Mouse (Mus musculus) left cerebral cortex, adult 11 months (tissue): ENCODE data around the gene Ccdc141.

Experiments
- DNase-seq: peaks from one replicate; pipeline ENCODE4 v3.0.0; 2022; ENCODE audit warnings: low spot score

The Ccdc141 gene

DNA sequence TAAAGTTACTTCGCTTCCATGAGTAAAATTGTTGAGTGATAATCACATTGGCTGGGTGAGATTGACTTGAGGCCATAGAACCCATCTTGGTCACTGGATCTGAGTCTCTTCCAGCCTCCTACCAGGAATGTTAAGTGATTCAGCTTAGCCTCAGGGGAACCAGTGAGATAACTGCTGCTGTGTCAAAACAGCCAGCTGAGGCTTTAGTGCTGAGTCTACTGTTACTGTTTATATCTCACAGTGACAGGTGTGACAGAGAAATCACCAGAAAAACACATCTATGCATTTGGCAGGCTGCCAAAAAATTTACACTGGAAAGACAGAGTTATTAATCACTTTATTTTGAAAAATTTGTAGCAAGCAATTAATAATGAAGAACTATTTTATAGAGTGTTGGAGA is 43.5 kb downstream of the Ccdc141 start:
- no peak for DNase-seq

DNA sequence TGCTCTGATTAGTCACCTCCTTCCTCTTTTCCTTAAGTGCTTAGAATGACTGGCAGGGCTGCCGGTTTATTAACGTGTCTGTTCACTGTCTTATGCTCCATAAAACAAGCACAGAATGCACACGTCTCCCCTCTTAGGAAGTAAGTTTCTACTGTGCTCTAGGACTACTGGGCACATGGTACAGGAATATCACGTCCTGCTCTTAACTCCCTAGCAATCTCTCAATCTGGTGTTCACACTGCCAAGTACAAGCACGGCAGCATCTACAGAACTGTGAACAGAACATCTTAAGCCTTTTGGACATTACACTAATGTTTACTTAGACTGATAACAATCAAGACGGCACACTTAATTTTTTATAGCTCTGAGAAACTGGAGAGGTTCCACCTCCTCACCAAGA is 52.3 kb downstream of the Ccdc141 start:
- DNase-seq = no peak

GRCm38 (mm10) chr2:77114335-77114734 is 56.1 kb downstream of the Ccdc141 start:
- no peak for DNase-seq

GRCm38 (mm10) chr2:77113867-77114266 is 56.6 kb downstream of the Ccdc141 start:
- no peak for DNase-seq

- DNase-seq = no peak
Measured at GRCm38 (mm10) chr2:77113026-77113425, 57.4 kb downstream of the Ccdc141 start.

DNA sequence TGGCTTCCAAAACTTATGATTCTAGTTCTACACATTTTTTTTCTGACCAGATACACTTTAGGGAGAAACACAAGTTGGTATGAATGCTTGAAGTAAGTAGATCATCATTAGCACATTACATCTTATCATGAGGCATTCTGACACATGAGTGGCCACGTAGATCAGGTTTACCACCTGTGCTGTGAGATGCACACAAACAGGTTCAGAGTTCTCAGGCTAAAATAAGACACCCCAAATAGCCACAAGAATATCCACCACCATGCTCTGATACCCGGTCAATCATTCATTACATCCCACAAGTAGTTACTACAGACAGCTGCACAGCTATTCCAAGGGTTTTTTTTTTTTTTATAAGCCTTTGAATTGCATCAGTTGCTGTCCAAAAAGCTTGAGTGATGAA is 59.3 kb downstream of the Ccdc141 start:
- no peak for DNase-seq

DNA sequence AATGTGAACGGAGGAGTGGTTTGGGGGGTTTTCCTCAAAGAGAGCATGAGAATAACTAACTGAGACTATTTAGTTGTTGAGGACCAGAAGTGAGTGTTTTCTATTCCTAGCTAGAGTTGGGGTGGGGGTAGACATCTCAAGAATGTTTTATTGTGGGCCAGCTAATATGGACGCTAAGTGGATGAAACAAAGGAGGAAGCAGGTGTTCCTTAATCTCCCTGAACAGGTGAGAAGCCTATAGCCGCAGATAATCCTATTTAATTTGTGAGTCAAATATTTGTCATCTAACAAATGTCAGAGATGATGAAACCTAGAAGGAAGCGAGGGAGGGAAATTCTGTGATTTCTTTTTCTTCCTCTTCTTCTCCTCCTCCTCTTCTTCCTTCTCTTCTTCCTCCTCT is 60.1 kb downstream of the Ccdc141 start:
- no peak for DNase-seq

GRCm38 (mm10) chr2:77109506-77110123 is 60.8 kb downstream of the Ccdc141 start:
- DNase-seq = no peak

- DNase-seq = no peak
Measured at GRCm38 (mm10) chr2:77108562-77108961, 61.9 kb downstream of the Ccdc141 start.

GRCm38 (mm10) chr2:77106150-77106549 is 64.3 kb downstream of the Ccdc141 start:
- no peak for DNase-seq

DNA sequence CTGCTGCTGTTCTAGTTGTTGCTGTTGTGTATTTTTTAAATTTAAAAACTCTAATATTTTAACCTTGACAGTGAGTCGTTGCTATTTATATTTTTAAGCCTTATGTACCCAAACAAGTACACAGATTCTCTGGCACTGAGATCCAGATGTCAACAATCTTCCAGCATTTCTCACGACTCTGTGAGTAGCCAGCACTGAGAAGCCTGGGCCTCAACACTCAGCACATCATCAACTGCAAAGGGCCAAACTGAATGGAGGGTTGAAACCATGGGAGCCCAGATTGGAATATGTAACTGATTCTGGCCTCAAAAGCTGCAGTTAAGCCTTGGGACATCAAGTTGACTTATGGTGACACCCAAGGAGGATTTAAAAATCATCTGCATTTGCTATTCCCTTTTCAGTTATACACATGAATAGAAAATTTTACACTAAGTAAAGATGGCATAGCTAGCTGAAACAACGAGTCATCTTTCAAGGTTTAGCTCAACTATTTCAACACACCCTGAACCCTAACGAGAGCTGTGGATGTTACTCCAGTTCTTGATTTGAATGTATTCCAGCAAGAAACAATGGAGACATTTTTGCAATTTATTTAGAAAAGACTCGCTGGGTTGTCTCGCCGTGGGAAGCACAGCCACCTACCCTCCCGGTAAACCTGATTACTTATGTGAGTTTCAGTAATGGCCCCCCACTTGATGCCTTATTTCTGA is 65.3 kb downstream of the Ccdc141 start:
- no peak for DNase-seq

DNA sequence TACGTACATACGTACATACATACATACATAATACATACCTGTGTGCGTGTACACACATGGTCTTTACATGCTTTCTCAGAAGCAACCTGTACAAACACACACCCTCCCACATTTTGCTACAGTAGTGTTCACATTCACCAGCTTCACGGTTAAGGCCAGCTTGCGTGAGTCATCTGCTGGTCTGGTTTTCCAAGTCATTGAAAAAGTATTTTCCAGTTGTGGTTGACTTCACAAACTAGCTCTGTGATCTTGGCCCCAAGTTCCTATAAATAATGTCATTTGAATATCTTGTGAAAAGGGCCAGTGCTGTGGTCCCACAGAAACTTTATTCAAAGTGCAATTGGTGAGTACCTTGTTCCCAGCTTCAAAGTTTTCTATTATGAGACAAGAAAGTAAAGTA is 67.9 kb downstream of the Ccdc141 start:
- no peak for DNase-seq

DNA sequence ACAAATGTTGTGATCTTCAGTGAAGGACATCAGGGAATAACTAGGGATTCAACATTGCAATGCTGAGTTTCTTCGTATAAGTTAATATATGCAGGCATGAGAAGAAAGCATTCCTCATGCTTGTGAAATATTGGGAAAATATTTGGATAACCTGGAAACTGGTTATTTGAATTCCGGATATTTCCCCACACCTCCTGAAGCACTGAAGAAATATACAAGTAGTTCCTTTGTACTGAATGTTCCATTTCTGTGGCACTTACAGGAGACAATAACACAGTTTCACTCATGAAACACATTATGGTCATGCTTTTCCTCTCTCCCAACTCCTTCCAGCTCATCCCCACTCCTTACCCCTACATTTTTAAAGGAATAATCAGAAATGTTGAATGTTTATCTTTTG is 70.6 kb downstream of the Ccdc141 start:
- DNase-seq = no peak

DNA sequence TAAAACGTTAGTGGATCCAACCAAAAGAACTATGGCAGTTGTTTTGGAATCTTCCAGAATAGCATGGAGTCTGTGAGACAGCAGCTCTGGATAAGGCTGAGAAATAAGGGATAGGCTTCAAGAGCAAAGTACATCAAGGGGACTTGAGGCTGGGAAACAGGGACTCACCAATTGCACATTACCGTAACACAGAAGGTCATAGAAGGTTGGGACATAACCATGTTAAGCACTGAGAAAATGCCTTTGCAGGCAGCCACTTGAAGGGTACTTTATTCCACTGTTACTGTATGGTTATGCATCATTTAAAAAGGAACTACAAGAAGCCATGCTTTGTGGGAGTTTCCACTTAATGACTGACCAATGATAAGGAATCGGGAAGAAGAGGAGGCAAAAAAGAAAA is 71.7 kb downstream of the Ccdc141 start:
- no peak for DNase-seq

DNA sequence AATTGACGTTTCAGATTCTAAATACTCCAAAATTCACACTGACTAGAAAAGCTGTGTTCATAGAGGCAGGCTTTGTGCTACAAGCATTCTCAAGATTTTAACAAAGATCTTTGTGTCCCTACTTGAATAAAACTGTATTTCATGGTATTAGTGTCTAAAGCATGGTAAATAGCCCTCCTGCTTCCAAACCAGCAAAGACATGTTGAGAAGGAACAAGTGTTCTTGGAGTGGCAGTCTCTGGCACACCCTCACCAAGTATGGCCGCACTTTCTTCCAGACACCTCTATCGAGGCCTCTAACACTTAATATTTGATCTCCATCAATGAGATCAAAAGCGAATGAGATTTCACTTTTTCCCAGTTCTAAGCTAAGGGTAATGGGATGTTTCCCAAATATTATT is 78.7 kb downstream of the Ccdc141 start:
- DNase-seq = no peak

DNA sequence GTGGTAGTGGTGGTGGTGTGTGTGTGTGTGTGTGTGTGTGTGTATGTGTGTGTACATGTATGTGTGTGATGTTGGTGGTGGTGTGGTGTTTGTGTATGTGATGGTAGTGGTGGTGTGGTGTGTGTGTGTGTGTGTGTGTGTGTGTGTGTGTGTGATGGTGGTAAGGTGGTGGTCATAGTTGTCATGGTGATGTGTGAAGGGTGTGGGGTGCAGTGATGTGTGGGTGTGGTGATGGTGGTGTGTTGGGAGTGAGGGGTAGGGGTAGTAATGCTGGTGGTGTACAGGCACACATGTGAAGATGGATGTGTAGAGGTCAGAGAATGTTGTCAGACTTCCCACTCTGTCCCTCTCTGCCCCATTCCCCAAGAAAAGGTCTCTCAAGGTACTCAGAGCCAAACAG is 85.1 kb downstream of the Ccdc141 start:
- no peak for DNase-seq

- DNase-seq = no peak
Measured at GRCm38 (mm10) chr2:77084629-77085028, 85.8 kb downstream of the Ccdc141 start.

GRCm38 (mm10) chr2:77081156-77081555 is 89.3 kb downstream of the Ccdc141 start:
- DNase-seq = no peak

- no peak for DNase-seq
Measured at GRCm38 (mm10) chr2:77080657-77081056, 89.8 kb downstream of the Ccdc141 start.

DNA sequence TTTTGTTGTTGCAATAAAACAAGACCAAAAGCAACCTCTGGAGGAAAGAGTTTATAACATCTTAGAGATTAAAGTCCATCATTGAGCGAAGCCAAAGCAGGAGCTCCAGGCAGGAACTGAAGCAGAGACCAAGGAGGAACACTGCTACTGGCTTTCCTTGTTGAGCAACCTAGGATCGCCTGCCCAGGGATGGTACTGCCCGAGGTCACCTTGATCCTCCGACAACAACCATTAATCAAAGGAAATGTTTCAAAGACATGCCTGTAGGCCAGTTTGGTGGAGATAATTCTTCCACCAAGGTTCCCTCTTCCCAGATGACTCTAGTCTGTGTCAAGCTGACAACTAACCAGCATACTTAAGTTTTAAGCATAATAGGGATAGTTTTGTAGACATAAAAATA is 91.7 kb downstream of the Ccdc141 start:
- no peak for DNase-seq

GRCm38 (mm10) chr2:77074373-77074772 is 96.1 kb downstream of the Ccdc141 start:
- no peak for DNase-seq

- DNase-seq = no peak
Measured at GRCm38 (mm10) chr2:77073930-77074329, 96.5 kb downstream of the Ccdc141 start.

GRCm38 (mm10) chr2:77065294-77065693 is 105.1 kb downstream of the Ccdc141 start:
- no peak for DNase-seq

DNA sequence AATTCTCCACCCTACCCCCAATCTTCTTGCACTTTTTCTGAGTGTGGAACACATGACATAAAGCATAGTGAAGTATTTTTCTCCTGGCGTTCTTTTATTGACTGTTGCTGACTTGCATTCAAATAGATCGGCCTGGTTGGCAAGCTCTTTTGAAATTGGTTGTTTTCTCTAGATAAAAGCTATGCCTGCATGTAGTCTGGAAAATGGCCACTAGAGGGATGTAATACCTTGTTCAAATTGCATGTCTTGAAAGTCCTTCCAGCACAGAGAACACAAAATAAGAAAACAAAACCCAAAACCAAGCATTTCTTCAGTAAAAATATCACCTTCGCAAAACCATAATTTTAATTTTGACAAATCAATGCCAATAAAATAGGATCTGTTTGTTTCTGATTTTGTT is 108.6 kb downstream of the Ccdc141 start:
- DNase-seq = peak; percentile 47
